Mouse (Mus musculus): Measurements from ENCODE around the gene Rab23. TPM values are rescaled to one million over a fixed set of nuclear protein-coding genes. Genes with fewer than 3 reads are reported as not detected.

Gene Rab23
- polyA plus RNA-seq, 1 experiment from 2014 or later, result 29.1 TPM

GRCm38 (mm10) chr1:33776175-33776611 is 56.5 kb downstream of the Rab23 start:
- no peak overlapping the region for H3K4me3 ChIP-seq
- 92% methylated on average over 14 of the region's 14 CpGs for WGBS
- no peaks in the 10 kb centered on the region for H3K9me3 ChIP-seq
- H3K4me1 ChIP-seq, result no peaks in the 10 kb centered on the region
- H3K36me3 ChIP-seq, result peaks cover 45% of the 10 kb centered on the region
- no peak overlapping the region for H3K4me2 ChIP-seq (replicated peaks)
- H3K9ac ChIP-seq, result no peak overlapping the region
- no peaks in the 10 kb centered on the region for H3K27me3 ChIP-seq (replicated peaks)
- no peak overlapping the region for H3K27ac ChIP-seq
- no peak for ATAC-seq (ENCODE audit: low FRiP score, low read depth)

- ATAC-seq (ENCODE audit: low FRiP score, low read depth), result no peak
- WGBS, result 96% methylated on average over 5 of the region's 5 CpGs
These were observed 64.9 kb downstream of the Rab23 start for GRCm38 (mm10) chr1:33784561-33784960.

GRCm38 (mm10) chr1:33788072-33788471 is 68.4 kb downstream of the Rab23 start:
- no peak overlapping the region for H3K27ac ChIP-seq
- 75% methylated on average over 5 of the region's 5 CpGs for WGBS

More at GRCm38 (mm10) chr1:33784561-33784960, 64.9 kb downstream of the Rab23 start:
- no peaks in the 10 kb centered on the region for H3K4me1 ChIP-seq
- no peak overlapping the region for H3K27ac ChIP-seq
- H3K4me3 ChIP-seq, result no peak overlapping the region
- H3K36me3 ChIP-seq, result peaks cover 16% of the 10 kb centered on the region
- H3K9ac ChIP-seq, result no peak overlapping the region
- no peaks in the 10 kb centered on the region for H3K27me3 ChIP-seq (replicated peaks)
- H3K9me3 ChIP-seq, result no peaks in the 10 kb centered on the region
- no peak overlapping the region for H3K4me2 ChIP-seq (replicated peaks)

GRCm38 (mm10) chr1:33788493-33788892 is 68.8 kb downstream of the Rab23 start:
- Histone ChIP-seq H3K27ac (no peak overlapping the region), H3K9me3 (no peaks in the 10 kb centered on the region), H3K27me3 (replicated peaks) (no peaks in the 10 kb centered on the region), H3K4me3 (no peak overlapping the region), H3K36me3 (peaks cover 9% of the 10 kb centered on the region), H3K4me2 (replicated peaks) (no peak overlapping the region), H3K9ac (no peak overlapping the region), H3K4me1 (no peaks in the 10 kb centered on the region)
- 65% methylated on average over 3 of the region's 3 CpGs for WGBS
- ATAC-seq (ENCODE audit: low FRiP score, low read depth), result no peak

More at GRCm38 (mm10) chr1:33788072-33788471, 68.4 kb downstream of the Rab23 start:
- peaks cover 11% of the 10 kb centered on the region for H3K36me3 ChIP-seq
- H3K4me3 ChIP-seq, result no peak overlapping the region
- no peaks in the 10 kb centered on the region for H3K4me1 ChIP-seq
- H3K27me3 ChIP-seq (replicated peaks), result no peaks in the 10 kb centered on the region
- no peak overlapping the region for H3K4me2 ChIP-seq (replicated peaks)
- H3K9me3 ChIP-seq, result no peaks in the 10 kb centered on the region
- no peak overlapping the region for H3K9ac ChIP-seq
- ATAC-seq (ENCODE audit: low FRiP score, low read depth), result no peak

Other genes with a start within 250 kb of the Rab23 start
- 30.5 and 32.2 TPM in 2 replicates for gene Prim2, start 50.1 kb upstream of the Rab23 start, polyA plus RNA-seq (2016; fragmentation: Nextera tagmentation; extraction: Ambion mirVana)
- gene Bag2, start 37.9 kb downstream of the Rab23 start, polyA plus RNA-seq (2016; fragmentation: Nextera tagmentation; extraction: Ambion mirVana), result 20.2 and 20.8 TPM in 2 replicates
- gene Zfp451, start 94.7 kb downstream of the Rab23 start, polyA plus RNA-seq (2016; fragmentation: Nextera tagmentation; extraction: Ambion mirVana), result 43.5 and 47.6 TPM in 2 replicates
- 5.1 and 6.1 TPM in 2 replicates for gene Bend6, start 187.9 kb downstream of the Rab23 start, polyA plus RNA-seq (2016; fragmentation: Nextera tagmentation; extraction: Ambion mirVana)
- gene Dst, start 188.3 kb downstream of the Rab23 start, polyA plus RNA-seq (2016; fragmentation: Nextera tagmentation; extraction: Ambion mirVana), result 42.8 and 49.1 TPM in 2 replicates